Mouse (Mus musculus): ENCODE measurements around the gene Qsox1. TPM values are rescaled to one million over a fixed set of nuclear protein-coding genes. Genes with fewer than 3 reads are reported as not detected.

Qsox1 gene
- polyA plus RNA-seq (2014; fragmentation: Nextera tagmentation; extraction: Ambion mirVana), result 22.4 and 26.3 TPM in 2 replicates

- H3K9ac ChIP-seq (ENCODE audit: low read depth, low read length), result peak within 1 kb of the TSS; percentile 83
- H3K27me3 ChIP-seq (replicated peaks; ENCODE audit: control insufficient read depth, insufficient read depth, low read length), result no peaks in the 10 kb centered on the region
- DNase-seq (ENCODE audit: low spot score) (peak; percentile 89), ATAC-seq (replicated peaks; ENCODE audit: low FRiP score) (peak; percentile 93)
- H3K4me2 ChIP-seq, result peak within 1 kb of the TSS; percentile 90
- no peaks in the 10 kb centered on the region for H3K9me3 ChIP-seq (ENCODE audit: control insufficient read depth, low read length)
- H3K4me3 ChIP-seq (ENCODE audit: low read depth, low read length), result peak within 1 kb of the TSS; percentile 89
- peaks cover 15% of the 10 kb centered on the region for H3K4me1 ChIP-seq (replicated peaks; ENCODE audit: control insufficient read depth, insufficient read depth, low read length)
- H3K36me3 ChIP-seq (ENCODE audit: control insufficient read depth, insufficient read depth, low read length), result no peaks in the 10 kb centered on the region
- under 1% methylated on average over 67 of the region's 67 CpGs for WGBS
- H3K27ac ChIP-seq (ENCODE audit: low read depth, low read length), result peak within 1 kb of the TSS; percentile 62; the same call in 1 of the 2 replicates
Observed at GRCm38 (mm10) chr1:155812581-155813499, at the start of gene Qsox1. Qsox1 (minus strand) TSS chr1:155812889.

- no peak overlapping the region for H3K4me3 ChIP-seq (ENCODE audit: low read depth, low read length)
- H3K4me1 ChIP-seq (replicated peaks; ENCODE audit: control insufficient read depth, insufficient read depth, low read length), result peaks cover 11% of the 10 kb centered on the region
- no peaks in the 10 kb centered on the region for H3K27me3 ChIP-seq (replicated peaks; ENCODE audit: control insufficient read depth, insufficient read depth, low read length)
- peaks cover 23% of the 10 kb centered on the region for H3K36me3 ChIP-seq (ENCODE audit: control insufficient read depth, insufficient read depth, low read length)
- DNase-seq (ENCODE audit: low spot score) (no peak), ATAC-seq (replicated peaks; ENCODE audit: low FRiP score) (no peak)
- no peaks in the 10 kb centered on the region for H3K9me3 ChIP-seq (ENCODE audit: control insufficient read depth, low read length)
- no peak overlapping the region for H3K9ac ChIP-seq (ENCODE audit: low read depth, low read length)
- H3K4me2 ChIP-seq, result no peak overlapping the region
- no peak overlapping the region for H3K27ac ChIP-seq (ENCODE audit: low read depth, low read length)
- WGBS, result 82% methylated on average over 7 of the region's 7 CpGs
Observed at GRCm38 (mm10) chr1:155854926-155855702, 42.4 kb upstream of the Qsox1 start.

- WGBS, result 72% methylated on average over 5 of the region's 5 CpGs
- Histone ChIP-seq H3K27ac (ENCODE audit: low read depth, low read length) (peak overlapping the region; percentile 38), H3K9ac (ENCODE audit: low read depth, low read length) (no peak overlapping the region), H3K27me3 (replicated peaks; ENCODE audit: control insufficient read depth, insufficient read depth, low read length) (no peaks in the 10 kb centered on the region), H3K4me3 (ENCODE audit: low read depth, low read length) (no peak overlapping the region), H3K4me2 (no peak overlapping the region), H3K9me3 (ENCODE audit: control insufficient read depth, low read length) (no peaks in the 10 kb centered on the region), H3K36me3 (ENCODE audit: control insufficient read depth, insufficient read depth, low read length) (peaks cover 16% of the 10 kb centered on the region; the same call in 1 of the 2 replicates), H3K4me1 (replicated peaks; ENCODE audit: control insufficient read depth, insufficient read depth, low read length) (peaks cover 11% of the 10 kb centered on the region)
- DNase-seq (ENCODE audit: low spot score), result no peak
- ATAC-seq (replicated peaks; ENCODE audit: low FRiP score), result peak; percentile 85
Observed at GRCm38 (mm10) chr1:155853009-155853408, 40.3 kb upstream of the Qsox1 start.

GRCm38 (mm10) chr1:155844235-155844634 is 31.5 kb upstream of the Qsox1 start:
- no peak overlapping the region for H3K27ac ChIP-seq (ENCODE audit: low read depth, low read length)
- DNase-seq (ENCODE audit: low spot score), result no peak
- no peak overlapping the region for H3K4me3 ChIP-seq (ENCODE audit: low read depth, low read length)
- H3K36me3 ChIP-seq (ENCODE audit: control insufficient read depth, insufficient read depth, low read length), result peaks cover 7% of the 10 kb centered on the region; the same call in 1 of the 2 replicates
- 78% methylated on average over 5 of the region's 5 CpGs for WGBS
- no peaks in the 10 kb centered on the region for H3K9me3 ChIP-seq (ENCODE audit: control insufficient read depth, low read length)
- H3K27me3 ChIP-seq (replicated peaks; ENCODE audit: control insufficient read depth, insufficient read depth, low read length), result no peaks in the 10 kb centered on the region
- H3K4me1 ChIP-seq (replicated peaks; ENCODE audit: control insufficient read depth, insufficient read depth, low read length), result peaks cover 6% of the 10 kb centered on the region
- no peak overlapping the region for H3K4me2 ChIP-seq
- H3K9ac ChIP-seq (ENCODE audit: low read depth, low read length), result no peak overlapping the region
- ATAC-seq (replicated peaks; ENCODE audit: low FRiP score), result no peak

- Histone ChIP-seq H3K36me3 (ENCODE audit: control insufficient read depth, insufficient read depth, low read length) (peaks cover 7% of the 10 kb centered on the region; the same call in 1 of the 2 replicates), H3K4me2 (no peak overlapping the region), H3K4me1 (replicated peaks; ENCODE audit: control insufficient read depth, insufficient read depth, low read length) (peaks cover 6% of the 10 kb centered on the region), H3K27ac (ENCODE audit: low read depth, low read length) (no peak overlapping the region), H3K4me3 (ENCODE audit: low read depth, low read length) (no peak overlapping the region), H3K27me3 (replicated peaks; ENCODE audit: control insufficient read depth, insufficient read depth, low read length) (no peaks in the 10 kb centered on the region), H3K9ac (ENCODE audit: low read depth, low read length) (no peak overlapping the region), H3K9me3 (ENCODE audit: control insufficient read depth, low read length) (0 out of 2 replicates have a peak, but pooled peaks cover 1% of the 10 kb centered on the region)
- no peak for DNase-seq (ENCODE audit: low spot score)
- no peak for ATAC-seq (replicated peaks; ENCODE audit: low FRiP score)
- 79% methylated on average over 4 of the region's 4 CpGs for WGBS
Observed at GRCm38 (mm10) chr1:155843538-155843937, 30.8 kb upstream of the Qsox1 start.

- H3K27ac ChIP-seq (ENCODE audit: low read depth, low read length), result peak overlapping the region; percentile 6
- no peaks in the 10 kb centered on the region for H3K4me1 ChIP-seq (replicated peaks; ENCODE audit: control insufficient read depth, insufficient read depth, low read length)
- H3K36me3 ChIP-seq (ENCODE audit: control insufficient read depth, insufficient read depth, low read length), result no peaks in the 10 kb centered on the region
- WGBS, result 31% methylated on average over 2 of the region's 2 CpGs
- H3K4me2 ChIP-seq, result peak overlapping the region; percentile 14; the same call in 1 of the 2 replicates
- no peak overlapping the region for H3K9ac ChIP-seq (ENCODE audit: low read depth, low read length)
- 0 out of 2 replicates have a peak, but pooled peaks cover 7% of the 10 kb centered on the region for H3K9me3 ChIP-seq (ENCODE audit: control insufficient read depth, low read length)
- no peak for DNase-seq (ENCODE audit: low spot score)
- H3K27me3 ChIP-seq (replicated peaks; ENCODE audit: control insufficient read depth, insufficient read depth, low read length), result no peaks in the 10 kb centered on the region
- no peak overlapping the region for H3K4me3 ChIP-seq (ENCODE audit: low read depth, low read length)
- peak; percentile 87 for ATAC-seq (replicated peaks; ENCODE audit: low FRiP score)
Observed at GRCm38 (mm10) chr1:155835667-155836066, 23.0 kb upstream of the Qsox1 start.

GRCm38 (mm10) chr1:155833610-155834009 is 20.9 kb upstream of the Qsox1 start:
- H3K4me1 ChIP-seq (replicated peaks; ENCODE audit: control insufficient read depth, insufficient read depth, low read length), result no peaks in the 10 kb centered on the region
- H3K9me3 ChIP-seq (ENCODE audit: control insufficient read depth, low read length), result 0 out of 2 replicates have a peak, but pooled peaks cover 6% of the 10 kb centered on the region
- H3K4me2 ChIP-seq, result no peak overlapping the region
- H3K4me3 ChIP-seq (ENCODE audit: low read depth, low read length), result no peak overlapping the region
- no peaks in the 10 kb centered on the region for H3K27me3 ChIP-seq (replicated peaks; ENCODE audit: control insufficient read depth, insufficient read depth, low read length)
- ATAC-seq (replicated peaks; ENCODE audit: low FRiP score) (no peak), DNase-seq (ENCODE audit: low spot score) (no peak)
- H3K9ac ChIP-seq (ENCODE audit: low read depth, low read length), result no peak overlapping the region
- H3K36me3 ChIP-seq (ENCODE audit: control insufficient read depth, insufficient read depth, low read length), result no peaks in the 10 kb centered on the region
- WGBS, result 91% methylated on average over 9 of the region's 9 CpGs
- H3K27ac ChIP-seq (ENCODE audit: low read depth, low read length), result no peak overlapping the region

- H3K36me3 ChIP-seq (ENCODE audit: control insufficient read depth, insufficient read depth, low read length), result no peaks in the 10 kb centered on the region
- H3K9me3 ChIP-seq (ENCODE audit: control insufficient read depth, low read length), result no peaks in the 10 kb centered on the region
- no peak for ATAC-seq (replicated peaks; ENCODE audit: low FRiP score)
- H3K4me1 ChIP-seq (replicated peaks; ENCODE audit: control insufficient read depth, insufficient read depth, low read length), result peaks cover 3% of the 10 kb centered on the region; the same call in 1 of the 2 replicates
- H3K4me3 ChIP-seq (ENCODE audit: low read depth, low read length), result no peak overlapping the region
- no peaks in the 10 kb centered on the region for H3K27me3 ChIP-seq (replicated peaks; ENCODE audit: control insufficient read depth, insufficient read depth, low read length)
- H3K4me2 ChIP-seq, result no peak overlapping the region
- DNase-seq (ENCODE audit: low spot score), result no peak
- 85% methylated on average over 3 of the region's 3 CpGs for WGBS
- H3K27ac ChIP-seq (ENCODE audit: low read depth, low read length), result no peak overlapping the region
- H3K9ac ChIP-seq (ENCODE audit: low read depth, low read length), result no peak overlapping the region
Observed at GRCm38 (mm10) chr1:155831958-155832357, 19.3 kb upstream of the Qsox1 start.

Data from liver, embryonic 11.5 days (tissue).